Mouse (Mus musculus): Measurements from ENCODE around the gene Jam3. TPM values are rescaled to one million over a fixed set of nuclear protein-coding genes. Genes with fewer than 3 reads are reported as not detected.
"Not testable (repeated sequence)": the region's sequence is repeated elsewhere in the genome, so short reads cannot be mapped to it uniquely, and the experiment has no call there.

Jam3 gene
- polyA plus RNA-seq, 1 experiment from 2014 or later: 81.5 TPM

- Histone ChIP-seq H3K4me3 (ENCODE audit: low read length) (no peak overlapping the region), H3K9ac (replicated peaks; ENCODE audit: low read length) (no peak overlapping the region), H3K27me3 (ENCODE audit: insufficient read depth, low read length) (no peaks in the 10 kb centered on the region), H3K36me3 (ENCODE audit: insufficient read depth, low read length) (no peaks in the 10 kb centered on the region), H3K27ac (ENCODE audit: low read length) (no peak overlapping the region), H3K9me3 (ENCODE audit: low read length) (no peaks in the 10 kb centered on the region), H3K4me2 (replicated peaks; ENCODE audit: low read depth, low read length) (no peak overlapping the region), H3K4me1 (ENCODE audit: insufficient read depth, low read length) (no peaks in the 10 kb centered on the region)
- 59% methylated on average over 5 of the region's 5 CpGs for WGBS
- no peak for ATAC-seq (ENCODE audit: low FRiP score, low TSS enrichment)
Observed at GRCm38 (mm10) chr9:27174079-27174478, 18.9 kb upstream of the Jam3 start.

GRCm38 (mm10) chr9:27173646-27174045 is 18.4 kb upstream of the Jam3 start:
- H3K4me2 ChIP-seq (replicated peaks; ENCODE audit: low read depth, low read length): no peak overlapping the region
- no peaks in the 10 kb centered on the region for H3K9me3 ChIP-seq (ENCODE audit: low read length)
- no peak overlapping the region for H3K4me3 ChIP-seq (ENCODE audit: low read length)
- no peaks in the 10 kb centered on the region for H3K27me3 ChIP-seq (ENCODE audit: insufficient read depth, low read length)
- H3K27ac ChIP-seq (ENCODE audit: low read length): no peak overlapping the region
- ATAC-seq (ENCODE audit: low FRiP score, low TSS enrichment): no peak
- H3K9ac ChIP-seq (replicated peaks; ENCODE audit: low read length): no peak overlapping the region
- H3K4me1 ChIP-seq (ENCODE audit: insufficient read depth, low read length): no peaks in the 10 kb centered on the region
- WGBS: 75% methylated on average over 2 of the region's 2 CpGs
- H3K36me3 ChIP-seq (ENCODE audit: insufficient read depth, low read length): no peaks in the 10 kb centered on the region

GRCm38 (mm10) chr9:27172839-27173238 is 17.6 kb upstream of the Jam3 start:
- no peaks in the 10 kb centered on the region for H3K9me3 ChIP-seq (ENCODE audit: low read length)
- H3K9ac ChIP-seq (replicated peaks; ENCODE audit: low read length): no peak overlapping the region
- no peaks in the 10 kb centered on the region for H3K4me1 ChIP-seq (ENCODE audit: insufficient read depth, low read length)
- H3K4me3 ChIP-seq (ENCODE audit: low read length): no peak overlapping the region
- no peak overlapping the region for H3K4me2 ChIP-seq (replicated peaks; ENCODE audit: low read depth, low read length)
- H3K27me3 ChIP-seq (ENCODE audit: insufficient read depth, low read length): no peaks in the 10 kb centered on the region
- no peak for ATAC-seq (ENCODE audit: low FRiP score, low TSS enrichment)
- H3K36me3 ChIP-seq (ENCODE audit: insufficient read depth, low read length): no peaks in the 10 kb centered on the region
- 80% methylated on average over 6 of the region's 6 CpGs for whole genome bisulfite sequencing
- no peak overlapping the region for H3K27ac ChIP-seq (ENCODE audit: low read length)

GRCm38 (mm10) chr9:27170726-27171125 is 15.5 kb upstream of the Jam3 start:
- Histone ChIP-seq H3K4me3 (ENCODE audit: low read length) (no peak overlapping the region), H3K4me2 (replicated peaks; ENCODE audit: low read depth, low read length) (no peak overlapping the region), H3K9me3 (ENCODE audit: low read length) (no peaks in the 10 kb centered on the region), H3K36me3 (ENCODE audit: insufficient read depth, low read length) (no peaks in the 10 kb centered on the region), H3K27me3 (ENCODE audit: insufficient read depth, low read length) (no peaks in the 10 kb centered on the region), H3K9ac (replicated peaks; ENCODE audit: low read length) (no peak overlapping the region), H3K27ac (ENCODE audit: low read length) (no peak overlapping the region), H3K4me1 (ENCODE audit: insufficient read depth, low read length) (no peaks in the 10 kb centered on the region)
- ATAC-seq (ENCODE audit: low FRiP score, low TSS enrichment): no peak
- 88% methylated on average over 3 of the region's 3 CpGs for WGBS

- Histone ChIP-seq H3K27me3 (ENCODE audit: insufficient read depth, low read length) (no peaks in the 10 kb centered on the region), H3K27ac (ENCODE audit: low read length) (no peak overlapping the region), H3K4me3 (ENCODE audit: low read length) (no peak overlapping the region), H3K4me2 (replicated peaks; ENCODE audit: low read depth, low read length) (no peak overlapping the region), H3K9me3 (ENCODE audit: low read length) (no peaks in the 10 kb centered on the region), H3K4me1 (ENCODE audit: insufficient read depth, low read length) (no peaks in the 10 kb centered on the region), H3K9ac (replicated peaks; ENCODE audit: low read length) (no peak overlapping the region), H3K36me3 (ENCODE audit: insufficient read depth, low read length) (no peaks in the 10 kb centered on the region)
- no peak for ATAC-seq (ENCODE audit: low FRiP score, low TSS enrichment)
- WGBS: 83% methylated on average over 1 of the region's 1 CpGs
Observed at GRCm38 (mm10) chr9:27166981-27167380, 11.8 kb upstream of the Jam3 start.

- Histone ChIP-seq H3K4me2 (replicated peaks; ENCODE audit: low read depth, low read length) (no peak overlapping the region), H3K27me3 (ENCODE audit: insufficient read depth, low read length) (no peaks in the 10 kb centered on the region), H3K4me3 (ENCODE audit: low read length) (no peak overlapping the region), H3K9me3 (ENCODE audit: low read length) (no peaks in the 10 kb centered on the region), H3K9ac (replicated peaks; ENCODE audit: low read length) (no peak overlapping the region), H3K36me3 (ENCODE audit: insufficient read depth, low read length) (no peaks in the 10 kb centered on the region), H3K4me1 (ENCODE audit: insufficient read depth, low read length) (no peaks in the 10 kb centered on the region), H3K27ac (ENCODE audit: low read length) (no peak overlapping the region)
- ATAC-seq (ENCODE audit: low FRiP score, low TSS enrichment): peak; percentile 31; the same call in 1 of the 2 replicates
- WGBS: 53% methylated on average over 3 of the region's 3 CpGs
Observed at GRCm38 (mm10) chr9:27165596-27165995, 10.4 kb upstream of the Jam3 start.

- 48% methylated on average over 2 of the region's 2 CpGs for WGBS
Observed at GRCm38 (mm10) chr9:27164957-27165356, 9.7 kb upstream of the Jam3 start.

GRCm38 (mm10) chr9:27163661-27164060 is 8.4 kb upstream of the Jam3 start:
- ATAC-seq (ENCODE audit: low FRiP score, low TSS enrichment); H3K9ac ChIP-seq (replicated peaks; ENCODE audit: low read length): not testable (repeated sequence)
- 65% methylated on average over 5 of the region's 5 CpGs for WGBS

More at GRCm38 (mm10) chr9:27164957-27165356, 9.7 kb upstream of the Jam3 start:
- Histone ChIP-seq H3K36me3 (ENCODE audit: insufficient read depth, low read length) (no peaks in the 10 kb centered on the region), H3K27me3 (ENCODE audit: insufficient read depth, low read length) (no peaks in the 10 kb centered on the region), H3K27ac (ENCODE audit: low read length) (no peak overlapping the region), H3K9me3 (ENCODE audit: low read length) (no peaks in the 10 kb centered on the region), H3K4me2 (replicated peaks; ENCODE audit: low read depth, low read length) (no peak overlapping the region), H3K9ac (replicated peaks; ENCODE audit: low read length) (no peak overlapping the region), H3K4me1 (ENCODE audit: insufficient read depth, low read length) (no peaks in the 10 kb centered on the region), H3K4me3 (ENCODE audit: low read length) (no peak overlapping the region)
- no peak for ATAC-seq (ENCODE audit: low FRiP score, low TSS enrichment)

GRCm38 (mm10) chr9:27153861-27154260 is 1.4 kb downstream of the Jam3 start:
- Histone ChIP-seq H3K27ac (ENCODE audit: low read length) (no peak overlapping the region), H3K36me3 (ENCODE audit: insufficient read depth, low read length) (peaks cover 4% of the 10 kb centered on the region; the same call in 1 of the 2 replicates), H3K4me1 (ENCODE audit: insufficient read depth, low read length) (peaks cover 8% of the 10 kb centered on the region), H3K9ac (replicated peaks; ENCODE audit: low read length) (no peak overlapping the region), H3K9me3 (ENCODE audit: low read length) (no peaks in the 10 kb centered on the region), H3K27me3 (ENCODE audit: insufficient read depth, low read length) (no peaks in the 10 kb centered on the region), H3K4me2 (replicated peaks; ENCODE audit: low read depth, low read length) (peak overlapping the region; percentile 78), H3K4me3 (ENCODE audit: low read length) (no peak overlapping the region)
- ATAC-seq (ENCODE audit: low FRiP score, low TSS enrichment): no peak
- 82% methylated on average over 4 of the region's 4 CpGs for WGBS

More at GRCm38 (mm10) chr9:27163661-27164060, 8.4 kb upstream of the Jam3 start:
- H3K4me2 ChIP-seq (replicated peaks; ENCODE audit: low read depth, low read length); H3K36me3 ChIP-seq (ENCODE audit: insufficient read depth, low read length); H3K27ac ChIP-seq (ENCODE audit: low read length); H3K4me1 ChIP-seq (ENCODE audit: insufficient read depth, low read length); H3K27me3 ChIP-seq (ENCODE audit: insufficient read depth, low read length); H3K9me3 ChIP-seq (ENCODE audit: low read length); H3K4me3 ChIP-seq (ENCODE audit: low read length): not testable (repeated sequence)

GRCm38 (mm10) chr9:27149836-27150235 is 5.4 kb downstream of the Jam3 start:
- H3K9ac ChIP-seq (replicated peaks; ENCODE audit: low read length): no peak overlapping the region
- H3K27ac ChIP-seq (ENCODE audit: low read length): no peak overlapping the region
- H3K27me3 ChIP-seq (ENCODE audit: insufficient read depth, low read length): no peaks in the 10 kb centered on the region
- H3K36me3 ChIP-seq (ENCODE audit: insufficient read depth, low read length): peaks cover 4% of the 10 kb centered on the region; the same call in 1 of the 2 replicates
- ATAC-seq (ENCODE audit: low FRiP score, low TSS enrichment): no peak
- no peak overlapping the region for H3K4me3 ChIP-seq (ENCODE audit: low read length)
- no peak overlapping the region for H3K4me2 ChIP-seq (replicated peaks; ENCODE audit: low read depth, low read length)
- H3K4me1 ChIP-seq (ENCODE audit: insufficient read depth, low read length): peaks cover 17% of the 10 kb centered on the region
- H3K9me3 ChIP-seq (ENCODE audit: low read length): no peaks in the 10 kb centered on the region
- 50% methylated on average over 9 of the region's 9 CpGs for WGBS
